ENCODE assay signal across 9 mouse cellular contexts in genomic region chr11:67080168-67080567, GRCm38 (mm10). TPM values are rescaled to one million over a fixed set of nuclear protein-coding genes. Genes with fewer than 3 reads are reported as not detected.
DNase-seq lines count a peak whose midpoint lies in the region; ATAC-seq and TF ChIP-seq lines count a peak whose summit lies in the region.
"Had no signal": no experiment of that assay in that cellular context is flagged by ENCODE, and none has a peak within 500 bp of the region (broad histone marks: within the 10 kb centered on the region; RNA-seq: fewer than 3 reads in every experiment).

No protein-coding gene starts in this region.

- 0 out of 2 replicates have a peak overlapping the region, but pooled peaks have one; percentile 0 for H3K4me2 ChIP-seq in hindbrain, embryonic 13.5 days

- intact Hi-C loops in left cerebral cortex, postnatal 36 days (cut with DNase I) = no loop called here

- no peak overlapping the region for H3K4me3 ChIP-seq in hindbrain, embryonic 13.5 days
- no peak overlapping the region for H3K4me3 ChIP-seq in midbrain, embryonic 10.5 days
- H3K4me3 ChIP-seq in spleen, adult 2 months (ENCODE audit: extremely low read depth, insufficient read depth, insufficient read length) = no peak overlapping the region
- H3K4me3 ChIP-seq: erythroblast, embryonic 14.5 days had no signal

- peak; percentile 15 for DNase-seq in ovary, postnatal 10 days (ENCODE audit: low spot score)
- no peak for DNase-seq in ovary, adult 18-20 months (ENCODE audit: low spot score)
- peak; percentile 72 for DNase-seq in adrenal gland, postnatal 10 days
- DNase-seq in embryo, embryonic 11 days = peak; percentile 86
- peak; percentile 35 to 41 for DNase-seq in left cerebral cortex, postnatal 36 days (ENCODE audit: low spot score in 2 of 2)
- DNase-seq in midbrain, embryonic 10.5 days (ENCODE audit: low spot score) = peak; percentile 73
- peak in 1 of 2 experiments; percentile 40 for DNase-seq in spleen, adult 2 months (ENCODE audit: low read depth in 1 of 2, low spot score in 2 of 2)

- H3K27me3 ChIP-seq in hindbrain, embryonic 13.5 days = peaks cover 28% of the 10 kb centered on the region
- H3K27me3 ChIP-seq in midbrain, embryonic 10.5 days (ENCODE audit: low read depth, poor library complexity, severe bottlenecking) = peaks cover 33% of the 10 kb centered on the region
- no peaks in the 10 kb centered on the region for H3K27me3 ChIP-seq in spleen, adult 2 months (ENCODE audit: control insufficient read depth, insufficient read depth, low read length)

- 8% methylated on average over 3 of the region's 3 CpGs for WGBS in hindbrain, embryonic 13.5 days
- 4% methylated on average over 3 of the region's 3 CpGs for WGBS in midbrain, embryonic 10.5 days
- WGBS in spleen, adult 2 months = 5% methylated on average over 3 of the region's 3 CpGs

- TF ChIP-seq POLR2A in spleen, adult 2 months (IDR thresholded peaks at IDR 0.05; ENCODE audit: low read depth, low read length) = no peak

- peak; percentile 27; the same call in 1 of the 2 replicates for TF ChIP-seq CTCF in spleen, adult 2 months (IDR thresholded peaks at IDR 0.05; ENCODE audit: extremely low read depth, insufficient read depth, insufficient read length, insufficient replicate concordance)

- peak; percentile 79 for ATAC-seq in hindbrain, embryonic 13.5 days (ENCODE audit: low FRiP score)

- no peaks in the 10 kb centered on the region for H3K9me3 ChIP-seq in hindbrain, embryonic 13.5 days
- no peaks in the 10 kb centered on the region for H3K9me3 ChIP-seq in midbrain, embryonic 10.5 days (replicated peaks)

- H3K36me3 ChIP-seq in hindbrain, embryonic 13.5 days = no peaks in the 10 kb centered on the region
- no peaks in the 10 kb centered on the region for H3K36me3 ChIP-seq in midbrain, embryonic 10.5 days
- H3K36me3 ChIP-seq in spleen, adult 2 months (ENCODE audit: control insufficient read depth, insufficient read depth, low read length) = no peaks in the 10 kb centered on the region

- H3K9ac ChIP-seq in hindbrain, embryonic 13.5 days = no peak overlapping the region

- no peak overlapping the region for H3K27ac ChIP-seq in hindbrain, embryonic 13.5 days
- peak overlapping the region; percentile 60 for H3K27ac ChIP-seq in midbrain, embryonic 10.5 days (replicated peaks)
- no peak overlapping the region for H3K27ac ChIP-seq in spleen, adult 2 months (ENCODE audit: insufficient read depth, low read length)

- H3K4me1 ChIP-seq in hindbrain, embryonic 13.5 days (replicated peaks) = peaks cover 15% of the 10 kb centered on the region
- peaks cover 37% of the 10 kb centered on the region for H3K4me1 ChIP-seq in midbrain, embryonic 10.5 days
- H3K4me1 ChIP-seq in spleen, adult 2 months (ENCODE audit: control insufficient read depth, insufficient read depth, insufficient read length) = no peaks in the 10 kb centered on the region

RNA-seq across cellular contexts. Expression of gene Myh3, which starts 2.1 kb away (rescaled TPM):
- 1 to 10 TPM; 2.6 to 3.5 TPM for total RNA-seq in adrenal gland, postnatal 10 days (2021)
- polyA plus RNA-seq in hindbrain, embryonic 13.5 days (2015; fragmentation: Nextera tagmentation; extraction: Ambion mirVana) = 0.89 and 1.8 TPM in 2 replicates
- 1 to 10 TPM; 3.5 to 6.2 TPM for total RNA-seq in left cerebral cortex, postnatal 36 days (2021)
- 0.11 and 0.37 TPM in 2 replicates for polyA plus RNA-seq in midbrain, embryonic 10.5 days (2016; fragmentation: Nextera tagmentation; extraction: Ambion mirVana)
- not detected in 2 replicates for polyA plus RNA-seq in spleen, adult 2 months (2012; rRNA removed)
- polyA plus RNA-seq: erythroblast, embryonic 14.5 days had no signal

RNA-seq across cellular contexts. Expression of gene Sco1, which starts 27.7 kb away (rescaled TPM):
- total RNA-seq in adrenal gland, postnatal 10 days (2021) = 10 to 100 TPM; 18.1 to 21.3 TPM
- polyA plus RNA-seq in hindbrain, embryonic 13.5 days (2015; fragmentation: Nextera tagmentation; extraction: Ambion mirVana) = 13.1 and 14.1 TPM in 2 replicates
- 10 to 100 TPM in 1 of 2 experiments, 1 to 10 TPM in 1; 9.0 to 12.1 TPM for total RNA-seq in left cerebral cortex, postnatal 36 days (2021)
- polyA plus RNA-seq in midbrain, embryonic 10.5 days (2016; fragmentation: Nextera tagmentation; extraction: Ambion mirVana) = 20.3 and 22.5 TPM in 2 replicates
- 1.9 and 2.0 TPM in 2 replicates for polyA plus RNA-seq in spleen, adult 2 months (2012; rRNA removed)

RNA-seq across cellular contexts. Expression of gene Adprm, which starts 27.8 kb away (rescaled TPM):
- 10 to 100 TPM; 23.2 to 24.3 TPM for total RNA-seq in adrenal gland, postnatal 10 days (2021)
- 34.5 and 35.2 TPM in 2 replicates for polyA plus RNA-seq in hindbrain, embryonic 13.5 days (2015; fragmentation: Nextera tagmentation; extraction: Ambion mirVana)
- 10 to 100 TPM; 24.8 to 26.7 TPM for total RNA-seq in left cerebral cortex, postnatal 36 days (2021)
- polyA plus RNA-seq in midbrain, embryonic 10.5 days (2016; fragmentation: Nextera tagmentation; extraction: Ambion mirVana) = 30.0 and 37.6 TPM in 2 replicates
- 6.0 and 7.4 TPM in 2 replicates for polyA plus RNA-seq in spleen, adult 2 months (2012; rRNA removed)

RNA-seq across cellular contexts. Expression of gene Tmem220, which starts 55.2 kb away (rescaled TPM):
- 1 to 10 TPM; 5.2 to 6.1 TPM for total RNA-seq in adrenal gland, postnatal 10 days (2021)
- 0.93 and 1.0 TPM in 2 replicates for polyA plus RNA-seq in hindbrain, embryonic 13.5 days (2015; fragmentation: Nextera tagmentation; extraction: Ambion mirVana)
- total RNA-seq in left cerebral cortex, postnatal 36 days (2021) = under 1 TPM; 0.27 to 0.68 TPM
- polyA plus RNA-seq in midbrain, embryonic 10.5 days (2016; fragmentation: Nextera tagmentation; extraction: Ambion mirVana) = 0.99 and 1.1 TPM in 2 replicates
- polyA plus RNA-seq in spleen, adult 2 months (2012; rRNA removed) = 0.65 and 0.79 TPM in 2 replicates
- polyA plus RNA-seq: erythroblast, embryonic 14.5 days had no signal
